ENCODE assay signal across 8 mouse cellular contexts in genomic region chr1:172204814-172205740, GRCm38 (mm10). TPM values are rescaled to one million over a fixed set of nuclear protein-coding genes. Genes with fewer than 3 reads are reported as not detected.
DNase-seq lines count a peak whose midpoint lies in the region; ATAC-seq and TF ChIP-seq lines count a peak whose summit lies in the region.

No protein-coding gene starts in this region.

- H3K4me2 ChIP-seq in hindbrain, embryonic 14.5 days (replicated peaks): peak overlapping the region; percentile 94
- H3K4me2 ChIP-seq in midbrain, postnatal 0 days (ENCODE audit: low read depth, low read length, poor library complexity, severe bottlenecking): peak overlapping the region; percentile 90

- TF ChIP-seq CTCF in liver, adult 2 months (IDR thresholded peaks at IDR 0.05; ENCODE audit: low read depth, low read length): no peak
- TF ChIP-seq CTCF in midbrain, postnatal 0 days (IDR thresholded peaks at IDR 0.05): no peak

- 74% methylated on average over 15 of the region's 15 CpGs for WGBS in liver, adult 2 months
- WGBS in hindbrain, embryonic 14.5 days: 12% methylated on average over 15 of the region's 15 CpGs
- 9% methylated on average over 15 of the region's 15 CpGs for WGBS in midbrain, postnatal 0 days

- H3K36me3 ChIP-seq in liver, adult 2 months (ENCODE audit: control insufficient read depth, insufficient read depth, low read length): no peaks in the 10 kb centered on the region
- H3K36me3 ChIP-seq in hindbrain, embryonic 14.5 days (replicated peaks; ENCODE audit: control insufficient read depth, insufficient read depth): peaks cover 6% of the 10 kb centered on the region
- no peaks in the 10 kb centered on the region for H3K36me3 ChIP-seq in midbrain, postnatal 0 days (ENCODE audit: insufficient read depth, low read length)

- H3K79me2 ChIP-seq in liver, adult 2 months (ENCODE audit: control insufficient read depth, insufficient read depth, low read length): no peaks in the 10 kb centered on the region

- H3K9ac ChIP-seq in liver, adult 2 months (ENCODE audit: low read depth, low read length): 0 out of 2 replicates have a peak overlapping the region, but pooled peaks have one; percentile 56
- peak overlapping the region; percentile 98 for H3K9ac ChIP-seq in hindbrain, embryonic 14.5 days
- peak overlapping the region; percentile 96 for H3K9ac ChIP-seq in midbrain, postnatal 0 days (replicated peaks; ENCODE audit: low read length, poor library complexity, severe bottlenecking)

- H3K4me3 ChIP-seq in liver, adult 2 months (ENCODE audit: insufficient read depth, low read depth, low read length): no peak overlapping the region
- peak overlapping the region; percentile 88 for H3K4me3 ChIP-seq in hindbrain, embryonic 14.5 days (replicated peaks; ENCODE audit: low read length)
- peak overlapping the region; percentile 78 for H3K4me3 ChIP-seq in midbrain, postnatal 0 days (ENCODE audit: low read depth, low read length)

- no peaks in the 10 kb centered on the region for H3K9me3 ChIP-seq in hindbrain, embryonic 14.5 days (ENCODE audit: control insufficient read depth, low read length)
- no peaks in the 10 kb centered on the region for H3K9me3 ChIP-seq in midbrain, postnatal 0 days (ENCODE audit: low read length)

- H3K27ac ChIP-seq in liver, adult 2 months (replicated peaks; ENCODE audit: insufficient read depth, low read depth, low read length): 0 out of 2 replicates have a peak overlapping the region, but pooled peaks have one; percentile 4
- H3K27ac ChIP-seq in hindbrain, embryonic 14.5 days: peak overlapping the region; percentile 97
- H3K27ac ChIP-seq in midbrain, postnatal 0 days (ENCODE audit: low read depth, low read length): peak overlapping the region; percentile 99

- peaks cover 11% of the 10 kb centered on the region; the same call in 1 of the 2 replicates for H3K4me1 ChIP-seq in liver, adult 2 months (ENCODE audit: control insufficient read depth, insufficient read depth, low read length)
- peaks cover 68% of the 10 kb centered on the region for H3K4me1 ChIP-seq in hindbrain, embryonic 14.5 days (replicated peaks; ENCODE audit: control insufficient read depth, insufficient read depth, low read length)
- H3K4me1 ChIP-seq in midbrain, postnatal 0 days (ENCODE audit: insufficient read depth, low read length): peaks cover 52% of the 10 kb centered on the region

- no peaks in the 10 kb centered on the region for H3K27me3 ChIP-seq in liver, adult 2 months (ENCODE audit: control insufficient read depth, insufficient read depth, low read length)
- H3K27me3 ChIP-seq in hindbrain, embryonic 14.5 days (ENCODE audit: control insufficient read depth, insufficient read depth, low read length): no peaks in the 10 kb centered on the region
- H3K27me3 ChIP-seq in midbrain, postnatal 0 days (ENCODE audit: insufficient read depth, low read length): no peaks in the 10 kb centered on the region

- TF ChIP-seq POLR2A in liver, adult 2 months (IDR thresholded peaks at IDR 0.05; ENCODE audit: extremely low read depth, insufficient read depth, low read length): no peak

- no peak for ATAC-seq in hindbrain, embryonic 14.5 days (ENCODE audit: low FRiP score)
- no peak for ATAC-seq in midbrain, postnatal 0 days (ENCODE audit: low FRiP score)

- DNase-seq in liver, adult 2 months (ENCODE audit: extremely low read depth, low read depth, low spot score): no peak
- no peak for DNase-seq in liver
- DNase-seq in cerebellum, postnatal 25 days: peak; percentile 78 to 81
- DNase-seq in hindbrain, embryonic 14.5 days (ENCODE audit: low spot score): no peak
- DNase-seq in midbrain, postnatal 0 days (ENCODE audit: low spot score): no peak
- no peak for DNase-seq in adrenal gland, postnatal 10 days
- no peak for DNase-seq in layer of hippocampus, postnatal 10 days (ENCODE audit: low spot score in 2 of 2)
- no peak for DNase-seq in T-cell, adult 2 months (ENCODE audit: low spot score)

RNA-seq across cellular contexts. Expression of gene Pea15a, which starts 1.5 kb away (rescaled TPM):
- total RNA-seq in liver, adult 2 months (2014; rRNA removed): 9.4 and 13.1 TPM in 2 replicates
- polyA plus RNA-seq in liver, adult 2 months (2012; rRNA removed): 8.4 and 10.2 TPM in 2 replicates
- 363 and 428 TPM in 2 replicates for polyA plus RNA-seq in hindbrain, embryonic 14.5 days (2014; fragmentation: Nextera tagmentation; extraction: Ambion mirVana)
- 311 and 342 TPM in 2 replicates for total RNA-seq in midbrain, postnatal 0 days (2014; rRNA removed)
- polyA plus RNA-seq in midbrain, postnatal 0 days (2015; fragmentation: Nextera tagmentation; extraction: Ambion mirVana): 501 and 555 TPM in 2 replicates
- total RNA-seq in adrenal gland, postnatal 10 days (2021): 10 to 100 TPM; 65.7 to 80.4 TPM
- total RNA-seq in layer of hippocampus, postnatal 10 days (2021): 100 to 1,000 TPM; 351 to 392 TPM

RNA-seq across cellular contexts. Expression of gene Casq1, which starts 14.6 kb away (rescaled TPM):
- 0.07 and 0.74 TPM in 2 replicates for total RNA-seq in liver, adult 2 months (2014; rRNA removed)
- 0.16 and 0.21 TPM in 2 replicates for polyA plus RNA-seq in liver, adult 2 months (2012; rRNA removed)
- 1.4 and 2.2 TPM in 2 replicates for polyA plus RNA-seq in hindbrain, embryonic 14.5 days (2014; fragmentation: Nextera tagmentation; extraction: Ambion mirVana)
- total RNA-seq in midbrain, postnatal 0 days (2014; rRNA removed): 0.99 TPM in 1 of 2 replicates, not detected in the other
- polyA plus RNA-seq in midbrain, postnatal 0 days (2015; fragmentation: Nextera tagmentation; extraction: Ambion mirVana): 1.3 and 2.2 TPM in 2 replicates
- 100 to 1,000 TPM in 1 of 2 experiments, 10 to 100 TPM in 1; 63.5 to 189 TPM for total RNA-seq in adrenal gland, postnatal 10 days (2021)
- 1 to 10 TPM; 1.2 to 1.6 TPM for total RNA-seq in layer of hippocampus, postnatal 10 days (2021)

RNA-seq across cellular contexts. Expression of gene Atp1a4, which starts 53.1 kb away (rescaled TPM):
- total RNA-seq in liver, adult 2 months (2014; rRNA removed): 0.07 and 0.09 TPM in 2 replicates
- 0.02 TPM in 1 of 2 replicates, not detected in the other for polyA plus RNA-seq in liver, adult 2 months (2012; rRNA removed)
- 0.15 TPM in 1 of 2 replicates, not detected in the other for polyA plus RNA-seq in hindbrain, embryonic 14.5 days (2014; fragmentation: Nextera tagmentation; extraction: Ambion mirVana)
- total RNA-seq in midbrain, postnatal 0 days (2014; rRNA removed): 0.05 and 0.14 TPM in 2 replicates
- polyA plus RNA-seq in midbrain, postnatal 0 days (2015; fragmentation: Nextera tagmentation; extraction: Ambion mirVana): 0.05 TPM in 1 of 2 replicates, not detected in the other
- under 1 TPM; 0.24 to 0.30 TPM for total RNA-seq in adrenal gland, postnatal 10 days (2021)
- not detected for total RNA-seq in layer of hippocampus, postnatal 10 days (2021)

RNA-seq across cellular contexts. Expression of gene Igsf8, which starts 56.4 kb away (rescaled TPM):
- 3.6 and 9.7 TPM in 2 replicates for total RNA-seq in liver, adult 2 months (2014; rRNA removed)
- 15.3 and 26.3 TPM in 2 replicates for polyA plus RNA-seq in liver, adult 2 months (2012; rRNA removed)
- polyA plus RNA-seq in hindbrain, embryonic 14.5 days (2014; fragmentation: Nextera tagmentation; extraction: Ambion mirVana): 64.7 and 69.0 TPM in 2 replicates
- total RNA-seq in midbrain, postnatal 0 days (2014; rRNA removed): 114 and 115 TPM in 2 replicates
- polyA plus RNA-seq in midbrain, postnatal 0 days (2015; fragmentation: Nextera tagmentation; extraction: Ambion mirVana): 79.6 and 88.8 TPM in 2 replicates
- total RNA-seq in adrenal gland, postnatal 10 days (2021): 10 to 100 TPM; 26.5 to 32.3 TPM
- total RNA-seq in layer of hippocampus, postnatal 10 days (2021): 100 to 1,000 TPM; 178 to 204 TPM

RNA-seq across cellular contexts. Expression of gene Dcaf8, which starts 57.2 kb away (rescaled TPM):
- total RNA-seq in liver, adult 2 months (2014; rRNA removed): 92.7 and 95.6 TPM in 2 replicates
- polyA plus RNA-seq in liver, adult 2 months (2012; rRNA removed): 48.5 and 54.1 TPM in 2 replicates
- 70.1 and 71.7 TPM in 2 replicates for polyA plus RNA-seq in hindbrain, embryonic 14.5 days (2014; fragmentation: Nextera tagmentation; extraction: Ambion mirVana)
- 64.6 and 72.8 TPM in 2 replicates for total RNA-seq in midbrain, postnatal 0 days (2014; rRNA removed)
- 66.8 and 67.6 TPM in 2 replicates for polyA plus RNA-seq in midbrain, postnatal 0 days (2015; fragmentation: Nextera tagmentation; extraction: Ambion mirVana)
- total RNA-seq in adrenal gland, postnatal 10 days (2021): 100 to 1,000 TPM; 114 to 153 TPM
- total RNA-seq in layer of hippocampus, postnatal 10 days (2021): 10 to 100 TPM; 85.4 to 90.5 TPM

Comparison
In these comparisons a context has a peak if more than half of its experiments do, and no peak if none do; other contexts are left out.
1. DNase-seq: peak in cerebellum, postnatal 25 days (2 of 2); none in liver, adult 2 months (single experiment), liver (single experiment), hindbrain, embryonic 14.5 days (single experiment), midbrain, postnatal 0 days (single experiment), adrenal gland, postnatal 10 days (single experiment), layer of hippocampus, postnatal 10 days (0 of 2) and T-cell, adult 2 months (single experiment).
2. H3K27ac ChIP-seq: peak in every context shown above with its lines; median percentile 99 in midbrain, postnatal 0 days; 97 in hindbrain, embryonic 14.5 days; 4 in liver, adult 2 months.
3. RNA of gene Casq1, which starts 14.6 kb away (total RNA-seq): 63.5 to 189 TPM in adrenal gland, postnatal 10 days; 1.2 to 1.6 TPM in layer of hippocampus, postnatal 10 days, 0.99 TPM in midbrain, postnatal 0 days and 0.07 to 0.74 TPM in liver, adult 2 months; every median in the first group is over 10 times any median in the second.
4. Peak in every context shown above with its lines, with median percentiles within 50 percentile points of each other: H3K9ac ChIP-seq.